Mouse (Mus musculus): ENCODE data around the gene 4921511M17Rik.
"Not testable (repeated sequence)": the region's sequence is repeated elsewhere in the genome, so short reads cannot be mapped to it uniquely, and the experiment has no call there.

The 4921511M17Rik gene

GRCm38 (mm10) chrX:154033727-154034126 lies at the start of gene 4921511M17Rik:
Gene 4921511M17Rik (minus strand): TSS chrX:154033827.
- DNase-seq (ENCODE audit: low read depth, low spot score) = not testable (repeated sequence)

GRCm38 (mm10) chrX:154054939-154055338 lies 21.3 kb upstream of the 4921511M17Rik start, which contains the start of gene Gm10057:
Gene Gm10057 (minus strand): TSS chrX:154055039.
- not testable (repeated sequence) for DNase-seq (ENCODE audit: low read depth, low spot score)

GRCm38 (mm10) chrX:154012540-154012939 lies 21.1 kb downstream of the 4921511M17Rik start, which contains the start of gene Samt1:
Gene Samt1 (minus strand): TSS chrX:154012640.
- DNase-seq (ENCODE audit: low read depth, low spot score) = not testable (repeated sequence)

GRCm38 (mm10) chrX:153976914-153977313 lies 56.7 kb downstream of the 4921511M17Rik start:
- not testable (repeated sequence) for DNase-seq (ENCODE audit: low read depth, low spot score)

GRCm38 (mm10) chrX:153976467-153976866 lies 57.2 kb downstream of the 4921511M17Rik start:
- DNase-seq (ENCODE audit: low read depth, low spot score) = not testable (repeated sequence)

- no peak for DNase-seq (ENCODE audit: low read depth, low spot score)
These were observed 59.2 kb downstream of the 4921511M17Rik start for GRCm38 (mm10) chrX:153974450-153974849.

Measured in ZHBTc4 (cell line).